18 mouse cellular contexts compared by ENCODE assay signal in the genomic region with DNA sequence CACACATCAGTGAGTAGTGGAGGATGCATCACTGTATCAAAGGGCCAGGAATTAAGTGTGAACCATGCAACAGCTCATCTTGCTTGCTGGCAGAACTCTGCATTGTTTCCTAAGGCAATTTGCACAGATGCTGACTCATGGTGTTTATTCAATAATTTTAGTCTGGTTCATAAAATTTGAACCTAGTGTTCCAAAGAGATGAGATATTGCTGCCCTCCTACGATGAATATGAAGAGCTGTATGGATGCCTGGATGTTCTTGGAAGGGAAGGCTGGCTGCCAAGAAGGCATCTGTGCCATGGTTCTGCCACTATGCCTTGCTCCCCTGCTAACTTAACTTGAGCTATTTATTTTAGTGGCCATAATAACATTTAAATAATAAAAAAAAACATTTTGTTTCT. TPM values are rescaled to one million over a fixed set of nuclear protein-coding genes. Genes with fewer than 3 reads are reported as not detected.
DNase-seq lines count a peak whose midpoint lies in the region; ATAC-seq and TF ChIP-seq lines count a peak whose summit lies in the region.
"Had no signal": no experiment of that assay in that cellular context is flagged by ENCODE, and none has a peak within 500 bp of the region (broad histone marks: within the 10 kb centered on the region; RNA-seq: fewer than 3 reads in every experiment).

No protein-coding gene starts in this region.

- no peaks in the 10 kb centered on the region for H3K4me1 ChIP-seq in midbrain, postnatal 0 days (ENCODE audit: insufficient read depth, low read length)
- peaks cover 4% of the 10 kb centered on the region; the same call in 1 of the 2 replicates for H3K4me1 ChIP-seq in midbrain, embryonic 10.5 days
- peaks cover 17% of the 10 kb centered on the region for H3K4me1 ChIP-seq in cerebellum, adult 2 months (ENCODE audit: control insufficient read depth, insufficient read depth, low read length)
- H3K4me1 ChIP-seq in olfactory bulb, adult 2 months (ENCODE audit: control insufficient read depth, insufficient read depth, low read length), result peaks cover 3% of the 10 kb centered on the region; the same call in 1 of the 2 replicates
- no peaks in the 10 kb centered on the region for H3K4me1 ChIP-seq in neural tube, embryonic 15.5 days
- H3K4me1 ChIP-seq: embryonic facial prominence, embryonic 12.5 days; hindbrain, embryonic 12.5 days; intestine, embryonic 15.5 days; limb, embryonic 13.5 days had no signal

- 89% methylated on average over 1 of the region's 1 CpGs for WGBS in midbrain, postnatal 0 days
- 98% methylated on average over 1 of the region's 1 CpGs for WGBS in midbrain, embryonic 10.5 days
- WGBS in cerebellum, adult 2 months, result 6% methylated on average over 1 of the region's 1 CpGs
- WGBS in olfactory bulb, adult 2 months, result 43% methylated on average over 1 of the region's 1 CpGs
- 51% methylated on average over 1 of the region's 1 CpGs for WGBS in neural tube, embryonic 15.5 days

- H3K36me3 ChIP-seq in midbrain, postnatal 0 days (ENCODE audit: insufficient read depth, low read length), result 0 out of 2 replicates have a peak, but pooled peaks cover 3% of the 10 kb centered on the region
- no peaks in the 10 kb centered on the region for H3K36me3 ChIP-seq in midbrain, embryonic 10.5 days
- no peaks in the 10 kb centered on the region for H3K36me3 ChIP-seq in neural tube, embryonic 15.5 days
- H3K36me3 ChIP-seq: embryonic facial prominence, embryonic 12.5 days; hindbrain, embryonic 12.5 days; intestine, embryonic 15.5 days; limb, embryonic 13.5 days had no signal

- H3K9me3 ChIP-seq in midbrain, postnatal 0 days (ENCODE audit: low read length), result no peaks in the 10 kb centered on the region
- no peaks in the 10 kb centered on the region for H3K9me3 ChIP-seq in midbrain, embryonic 10.5 days (replicated peaks)
- H3K9me3 ChIP-seq in neural tube, embryonic 15.5 days (replicated peaks), result no peaks in the 10 kb centered on the region
- H3K9me3 ChIP-seq: embryonic facial prominence, embryonic 12.5 days; hindbrain, embryonic 12.5 days; intestine, embryonic 15.5 days; limb, embryonic 13.5 days had no signal

- peak; percentile 34 for DNase-seq in midbrain, postnatal 0 days (ENCODE audit: low spot score)
- DNase-seq in midbrain, embryonic 10.5 days (ENCODE audit: low spot score), result no peak
- peak; percentile 59 to 73 for DNase-seq in cerebellum, adult 2 months
- DNase-seq in cerebellum, postnatal 25 days, result peak; percentile 65 to 80
- no peak for DNase-seq in heart, postnatal 4 days
- DNase-seq: adrenal gland, postnatal 25 days had no signal

- no peak overlapping the region for H3K4me3 ChIP-seq in midbrain, postnatal 0 days (ENCODE audit: low read depth, low read length)
- H3K4me3 ChIP-seq in midbrain, embryonic 10.5 days, result no peak overlapping the region
- no peak overlapping the region for H3K4me3 ChIP-seq in cerebellum, adult 2 months (replicated peaks; ENCODE audit: insufficient read depth, low read depth, low read length)
- no peak overlapping the region for H3K4me3 ChIP-seq in olfactory bulb, adult 2 months (ENCODE audit: insufficient read depth, low read depth, low read length)
- no peak overlapping the region for H3K4me3 ChIP-seq in neural tube, embryonic 15.5 days (replicated peaks)
- H3K4me3 ChIP-seq: embryonic facial prominence, embryonic 12.5 days; hindbrain, embryonic 12.5 days; intestine, embryonic 15.5 days; limb, embryonic 13.5 days had no signal

- no peak for TF ChIP-seq CTCF in midbrain, postnatal 0 days (IDR thresholded peaks at IDR 0.05)
- TF ChIP-seq CTCF in cerebellum, adult 2 months (IDR thresholded peaks at IDR 0.05; ENCODE audit: borderline replicate concordance, insufficient read depth, low read depth, low read length), result no peak
- no peak for TF ChIP-seq CTCF in olfactory bulb, adult 2 months (IDR thresholded peaks at IDR 0.05; ENCODE audit: insufficient read depth, low read depth, low read length)

- no peaks in the 10 kb centered on the region for H3K27me3 ChIP-seq in midbrain, postnatal 0 days (ENCODE audit: insufficient read depth, low read length)
- H3K27me3 ChIP-seq in midbrain, embryonic 10.5 days (ENCODE audit: low read depth, poor library complexity, severe bottlenecking), result no peaks in the 10 kb centered on the region
- H3K27me3 ChIP-seq in cerebellum, adult 2 months (ENCODE audit: control insufficient read depth, insufficient read depth, low read length), result no peaks in the 10 kb centered on the region
- H3K27me3 ChIP-seq in neural tube, embryonic 15.5 days (replicated peaks), result no peaks in the 10 kb centered on the region
- H3K27me3 ChIP-seq: embryonic facial prominence, embryonic 12.5 days; hindbrain, embryonic 12.5 days; intestine, embryonic 15.5 days; limb, embryonic 13.5 days had no signal

- no peak overlapping the region for H3K9ac ChIP-seq in midbrain, postnatal 0 days (replicated peaks; ENCODE audit: low read length, poor library complexity, severe bottlenecking)
- no peak overlapping the region for H3K9ac ChIP-seq in neural tube, embryonic 15.5 days (replicated peaks)
- H3K9ac ChIP-seq: embryonic facial prominence, embryonic 12.5 days; hindbrain, embryonic 12.5 days; intestine, embryonic 15.5 days; limb, embryonic 13.5 days had no signal

- H3K4me2 ChIP-seq in midbrain, postnatal 0 days (ENCODE audit: low read depth, low read length, poor library complexity, severe bottlenecking), result no peak overlapping the region
- H3K4me2 ChIP-seq in neural tube, embryonic 15.5 days, result no peak overlapping the region
- H3K4me2 ChIP-seq: embryonic facial prominence, embryonic 12.5 days; hindbrain, embryonic 12.5 days; intestine, embryonic 15.5 days; limb, embryonic 13.5 days; midbrain, embryonic 11.5 days had no signal

- H3K27ac ChIP-seq in midbrain, postnatal 0 days (ENCODE audit: low read depth, low read length), result no peak overlapping the region
- H3K27ac ChIP-seq in midbrain, embryonic 10.5 days (replicated peaks), result no peak overlapping the region
- H3K27ac ChIP-seq in cerebellum, adult 2 months (ENCODE audit: insufficient read depth, low read length), result no peak overlapping the region
- peak overlapping the region; percentile 10; the same call in 1 of the 2 replicates for H3K27ac ChIP-seq in olfactory bulb, adult 2 months (ENCODE audit: insufficient read depth, low read depth, low read length)
- H3K27ac ChIP-seq in neural tube, embryonic 15.5 days (replicated peaks), result no peak overlapping the region
- H3K27ac ChIP-seq: embryonic facial prominence, embryonic 12.5 days; hindbrain, embryonic 12.5 days; intestine, embryonic 15.5 days; kidney, postnatal 0 days; limb, embryonic 13.5 days had no signal

- no peak for TF ChIP-seq POLR2A in cerebellum, adult 2 months (IDR thresholded peaks at IDR 0.05; ENCODE audit: borderline replicate concordance, insufficient read depth, low read length)
- no peak for TF ChIP-seq POLR2A in olfactory bulb, adult 2 months (IDR thresholded peaks at IDR 0.05; ENCODE audit: insufficient read depth, low read depth, low read length)

- ATAC-seq in midbrain, postnatal 0 days (ENCODE audit: low FRiP score), result no peak
- no peak for ATAC-seq in neural tube, embryonic 15.5 days (ENCODE audit: low FRiP score)
- ATAC-seq: intestine, embryonic 15.5 days had no signal

RNA-seq across cellular contexts. Expression of gene Speer4b, which starts 44.3 kb away (rescaled TPM):
- not detected in 2 replicates for total RNA-seq in midbrain, postnatal 0 days (2014; rRNA removed)
- polyA plus RNA-seq in midbrain, postnatal 0 days (2015; fragmentation: Nextera tagmentation; extraction: Ambion mirVana), result 0.23 and 0.28 TPM in 2 replicates
- polyA plus RNA-seq in midbrain, embryonic 10.5 days (2016; fragmentation: Nextera tagmentation; extraction: Ambion mirVana), result 0.17 and 0.26 TPM in 2 replicates
- polyA plus RNA-seq in cerebellum, adult 2 months (2012; rRNA removed), result not detected in 2 replicates
- polyA plus RNA-seq in olfactory bulb, adult 2 months (2012; ENCODE audit: insufficient read depth, insufficient read length, low replicate concordance, missing spikeins), result not detected in 2 replicates
- 0.78 and 0.87 TPM in 2 replicates for polyA plus RNA-seq in neural tube, embryonic 15.5 days (2015; fragmentation: Nextera tagmentation; extraction: Ambion mirVana)
- total RNA-seq in heart, postnatal 4 days (2021), result not detected
- total RNA-seq: adrenal gland, postnatal 25 days; neutrophil, adult 5-6 weeks had no signal
- polyA plus RNA-seq: frontal cortex, adult 2 months; heart, embryonic 14.5 days; intestine, embryonic 15.5 days; limb, embryonic 13.5 days; liver, embryonic 16.5 days; midbrain, embryonic 11.5 days had no signal

Comparison
In these comparisons a context has a peak if more than half of its experiments do, and no peak if none do; other contexts are left out.
1. DNase-seq: peak in midbrain, postnatal 0 days (single experiment), cerebellum, adult 2 months (2 of 2) and cerebellum, postnatal 25 days (2 of 2); none in midbrain, embryonic 10.5 days (single experiment) and heart, postnatal 4 days (single experiment).